Mouse (Mus musculus) CH12.LX (cell line): Measurements from ENCODE around the gene A730061H03Rik. TPM values are rescaled to one million over a fixed set of nuclear protein-coding genes. Genes with fewer than 3 reads are reported as not detected.

Source experiments
- DNase-seq: peaks from one replicate; pipeline ENCODE4 v3.0.0-alpha.2; 2013; ENCODE audit errors: extremely low read depth
- H3K27ac ChIP-seq: 2 replicates; pipeline ENCODE4 v1.5.1; 2012; ENCODE audit warnings: low read depth, mild to moderate bottlenecking, control low read depth, moderate library complexity; ENCODE audit not compliant: insufficient read depth
- H3K27me3 ChIP-seq: replicated peaks from 2 replicates; pipeline ENCODE3; 2012; ENCODE audit warnings: inconsistent platforms
- H3K36me3 ChIP-seq, 2 experiments: replicated peaks in 1 of 2; 2 replicates each; pipeline versions ENCODE3 to v1.6.1; 2012; ENCODE audit warnings: inconsistent platforms in 1 of 2, low read length in 1 of 2, mild to moderate bottlenecking in 1 of 2, mixed read lengths in 1 of 2, moderate library complexity in 1 of 2; ENCODE audit not compliant: control insufficient read depth in 1 of 2, insufficient read depth in 1 of 2
- H3K4me1 ChIP-seq, 2 experiments: 2 replicates each; pipeline ENCODE4 v1.6.1; 2012; ENCODE audit warnings: inconsistent platforms in 1 of 2, moderate library complexity in 1 of 2; ENCODE audit not compliant: insufficient read depth in 2 of 2, control insufficient read depth in 1 of 2
- H3K4me2 ChIP-seq: 2 replicates; pipeline ENCODE4 v1.6.1; 2012; ENCODE audit warnings: low read depth, mild to moderate bottlenecking, control low read depth; ENCODE audit not compliant: poor library complexity, insufficient read depth, severe bottlenecking
- H3K4me3 ChIP-seq, 3 experiments: fragments of 150-350 bp in 1 of 3; sonication (generic) in 1 of 3; replicated peaks in 1 of 3; 2 replicates each; pipeline versions ENCODE3 to v1.5.1; 2011 to 2012; ENCODE audit warnings: low read depth in 2 of 3, low read length in 2 of 3, mild to moderate bottlenecking in 2 of 3, moderate library complexity in 2 of 3, control low read depth in 1 of 3, improper control_type of control experiment in 1 of 3, inconsistent platforms in 1 of 3, mixed read lengths in 1 of 3; ENCODE audit not compliant: poor library complexity in 1 of 3
- H3K79me2 ChIP-seq: replicated peaks from 2 replicates; pipeline ENCODE4 v1.6.1; 2012; ENCODE audit warnings: mild to moderate bottlenecking, moderate library complexity; ENCODE audit not compliant: control insufficient read depth, poor library complexity, insufficient read depth, severe bottlenecking; ENCODE audit errors: extremely low read depth
- H3K9ac ChIP-seq: 2 replicates; pipeline ENCODE4 v1.6.1; 2012; ENCODE audit warnings: low read depth, mild to moderate bottlenecking, control low read depth, moderate library complexity; ENCODE audit not compliant: insufficient read depth
- H3K9me3 ChIP-seq: replicated peaks from 2 replicates; pipeline ENCODE3; 2012; ENCODE audit warnings: low read length, inconsistent platforms, mixed read lengths
- BHLHE40 ChIP-seq: IDR thresholded peaks from 2 replicates; pipeline ENCODE4 v1.6.1; 2011; ENCODE audit warnings: mild to moderate bottlenecking, low read depth, low read length, improper control_type of control experiment
- CHD1 ChIP-seq: IDR thresholded peaks from 2 replicates; pipeline ENCODE4 v1.6.1; 2012; ENCODE audit warnings: low read depth, low read length, improper control_type of control experiment, inconsistent platforms
- CHD2 ChIP-seq: IDR thresholded peaks from 2 replicates; pipeline ENCODE4 v1.6.1; 2011; ENCODE audit warnings: low read length, improper control_type of control experiment
- CTCF ChIP-seq, 2 experiments: IDR thresholded peaks in 1 of 2; conservative IDR thresholded peaks in 1 of 2; 2 replicates each; pipeline ENCODE4 v1.5.1; 2011 to 2012; ENCODE audit warnings: low read depth in 2 of 2, low read length in 2 of 2, improper control_type of control experiment in 1 of 2, inconsistent platforms in 1 of 2, mild to moderate bottlenecking in 1 of 2, moderate library complexity in 1 of 2
- E2F4 ChIP-seq: IDR thresholded peaks from 2 replicates; pipeline ENCODE4 v1.6.1; 2011; ENCODE audit warnings: low read depth, low read length, improper control_type of control experiment; ENCODE audit not compliant: insufficient replicate concordance
- ELF1 ChIP-seq: IDR thresholded peaks from 2 replicates; pipeline ENCODE4 v1.6.1; 2014; ENCODE audit warnings: low read depth, mild to moderate bottlenecking, inconsistent platforms, low read length, improper control_type of control experiment
- EP300 ChIP-seq: IDR thresholded peaks from 2 replicates; pipeline ENCODE4 v1.6.1; 2011; ENCODE audit warnings: low read length, improper control_type of control experiment
- ETS1 ChIP-seq: conservative IDR thresholded peaks from 2 replicates; pipeline ENCODE4 v1.6.1; 2012; ENCODE audit warnings: low read depth, mild to moderate bottlenecking, inconsistent platforms, low read length, improper control_type of control experiment, moderate library complexity
- HCFC1 ChIP-seq: IDR thresholded peaks from 2 replicates; pipeline ENCODE4 v1.6.1; 2012; ENCODE audit warnings: low read depth, mild to moderate bottlenecking, inconsistent platforms, low read length, improper control_type of control experiment
- IRF4 ChIP-seq: IDR thresholded peaks from 2 replicates; pipeline ENCODE4 v1.6.1; 2014; ENCODE audit warnings: low read depth, mild to moderate bottlenecking, inconsistent platforms, low read length, improper control_type of control experiment
- JUN ChIP-seq: IDR thresholded peaks from 2 replicates; pipeline ENCODE4 v1.6.1; 2011; ENCODE audit warnings: low read depth, mild to moderate bottlenecking, low read length, improper control_type of control experiment, moderate library complexity; ENCODE audit not compliant: insufficient read depth
- JUND ChIP-seq: conservative IDR thresholded peaks from 2 replicates; pipeline ENCODE4 v1.6.1; 2011; ENCODE audit warnings: low read depth, low read length, improper control_type of control experiment
- MAX ChIP-seq: IDR thresholded peaks from 2 replicates; pipeline ENCODE4 v1.6.1; 2011; ENCODE audit warnings: low read length, improper control_type of control experiment
- MAZ ChIP-seq: IDR thresholded peaks from 2 replicates; pipeline ENCODE4 v1.6.1; 2012; ENCODE audit warnings: low read depth, mild to moderate bottlenecking, inconsistent platforms, low read length, improper control_type of control experiment, moderate library complexity
- MEF2A ChIP-seq: IDR thresholded peaks from 2 replicates; pipeline ENCODE4 v1.6.1; 2014; ENCODE audit warnings: low read depth, mild to moderate bottlenecking, inconsistent platforms, low read length, improper control_type of control experiment, borderline replicate concordance
- MXI1 ChIP-seq: IDR thresholded peaks from 2 replicates; pipeline ENCODE4 v1.6.1; 2011; ENCODE audit warnings: mild to moderate bottlenecking, low read depth, low read length, improper control_type of control experiment
- POLR2A ChIP-seq: IDR thresholded peaks from 2 replicates; pipeline ENCODE4 v1.6.1; 2011; ENCODE audit warnings: low read depth, mild to moderate bottlenecking, improper control_type of control experiment, low read length
- POLR2AphosphoS2 ChIP-seq: IDR thresholded peaks from 2 replicates; pipeline ENCODE4 v1.6.1; 2011; ENCODE audit warnings: low read depth, low read length, improper control_type of control experiment
- RAD21 ChIP-seq: IDR thresholded peaks from 2 replicates; pipeline ENCODE4 v1.6.1; 2011; ENCODE audit warnings: low read depth, mild to moderate bottlenecking, low read length, improper control_type of control experiment, moderate library complexity
- TCF12 ChIP-seq: IDR thresholded peaks from 2 replicates; pipeline ENCODE4 v1.6.1; 2014; ENCODE audit warnings: low read depth, mild to moderate bottlenecking, inconsistent platforms, low read length, improper control_type of control experiment
- UBTF ChIP-seq: IDR thresholded peaks from 2 replicates; pipeline ENCODE4 v1.6.1; 2012; ENCODE audit warnings: low read depth, mild to moderate bottlenecking, inconsistent platforms, low read length, improper control_type of control experiment, moderate library complexity
- USF1 ChIP-seq: IDR thresholded peaks from 2 replicates; pipeline ENCODE4 v1.6.1; 2014; ENCODE audit warnings: low read depth, mild to moderate bottlenecking, inconsistent platforms, low read length, improper control_type of control experiment
- USF2 ChIP-seq: conservative IDR thresholded peaks from 2 replicates; pipeline ENCODE4 v1.6.1; 2011; ENCODE audit warnings: low read depth, low read length, improper control_type of control experiment
- ZMIZ1 ChIP-seq: IDR thresholded peaks from 2 replicates; pipeline ENCODE4 v1.6.1; 2012; ENCODE audit warnings: low read depth, mild to moderate bottlenecking, inconsistent platforms, low read length, improper control_type of control experiment
- dilution Hi-C: fragments of 300-500 bp; cut with MboI; formaldehyde crosslinking; loops from 2 replicates; pipeline ENCODE4 v1.14.3; 2020; ENCODE audit warnings: low sequenced_read_pairs; ENCODE audit not compliant: extremely low pct_unique_long_range_greater_than_20kb, extremely low pct_ligation_motif_present
- in situ Hi-C: fragments of 300-500 bp; cut with MboI; formaldehyde crosslinking; loops from 3 replicates; pipeline ENCODE4 v1.14.3; 2019; ENCODE audit warnings: low sequenced_read_pairs, low pct_ligation_motif_present, low pct_unique_long_range_greater_than_20kb, mixed read lengths
- polyA plus RNA-seq: library from polyadenylated mRNA; unstranded; fragments of >175 nt; gene quantifications from 2 replicates; pipeline ENCODE4 v1.2.1, GENCODE M21; 2012; ENCODE audit warnings: low read depth; ENCODE audit not compliant: insufficient read length
- total RNA-seq, 2 experiments: library from RNA; depleted of rRNA; stranded (reverse); fragments of 300-350 nt in 1 of 2; fragments of >200 nt in 1 of 2; gene quantifications; 2 replicates each; pipeline ENCODE4 v1.2.3; 2012 to 2014

A730061H03Rik gene
- total and polyA plus RNA-seq, 3 experiments: 0.34 to 0.93 TPM; not detected in 1

GRCm38 (mm10) chr14:55551347-55551746 is 8.9 kb downstream of the A730061H03Rik start:
- no peak for DNase-seq

GRCm38 (mm10) chr14:55550191-55550590 is 10.0 kb downstream of the A730061H03Rik start:
- H3K4me1 ChIP-seq: peaks cover 0 to 17% of the 10 kb centered on the region in 2 experiments; a peak in 2 of 4 replicates
- peaks cover 43 to 62% of the 10 kb centered on the region in 2 experiments for H3K36me3 ChIP-seq
- dilution Hi-C loops: no loop called here
- H3K4me2 ChIP-seq: no peak overlapping the region
- no peaks in the 10 kb centered on the region for H3K9me3 ChIP-seq
- no peak for DNase-seq
- no peaks in the 10 kb centered on the region for H3K79me2 ChIP-seq
- no peak overlapping the region for H3K4me3 ChIP-seq
- TF ChIP-seq POLR2A: no peak
- TF ChIP-seq HCFC1: no peak
- no peak for TF ChIP-seq TCF12
- TF ChIP-seq MAZ: no peak
- no peak for TF ChIP-seq MEF2A
- TF ChIP-seq ZMIZ1: no peak
- no peak for TF ChIP-seq CHD2
- TF ChIP-seq USF2: no peak
- TF ChIP-seq UBTF: no peak
- no peak for TF ChIP-seq E2F4
- no peak for TF ChIP-seq CHD1
- no peak for TF ChIP-seq RAD21
- no peak for TF ChIP-seq JUND
- no peak for TF ChIP-seq USF1
- no peak for TF ChIP-seq MAX
- H3K27me3 ChIP-seq: no peaks in the 10 kb centered on the region
- H3K27ac ChIP-seq: no peak overlapping the region
- in situ Hi-C loops: no loop called here
- H3K9ac ChIP-seq: no peak overlapping the region

More at GRCm38 (mm10) chr14:55551347-55551746, 8.9 kb downstream of the A730061H03Rik start:
- Histone ChIP-seq H3K9me3 (no peaks in the 10 kb centered on the region), H3K27ac (no peak overlapping the region)
- TF ChIP-seq CHD2 (no peak), CHD1 (no peak), ELF1 (no peak), POLR2AphosphoS2 (no peak), ZMIZ1 (no peak), MXI1 (no peak), EP300 (no peak), JUN (no peak), BHLHE40 (no peak), MEF2A (no peak), IRF4 (no peak), ETS1 (no peak), CTCF (conservative IDR thresholded peaks at IDR 0.05 in 1 of 2, IDR thresholded peaks at IDR 0.05 in 1 of 2; ENCODE audit: low read depth in 2 of 2, low read length in 2 of 2) (no peak)
- TF ChIP-seq, all 38 proteins: peak for 0
- peaks cover 32 to 50% of the 10 kb centered on the region in 2 experiments for H3K36me3 ChIP-seq
- in situ Hi-C loops: no loop called here
- dilution Hi-C loops: no loop called here
- no peak overlapping the region for H3K4me2 ChIP-seq
- no peak overlapping the region for H3K4me3 ChIP-seq
- no peaks in the 10 kb centered on the region for H3K79me2 ChIP-seq
- no peaks in the 10 kb centered on the region for H3K27me3 ChIP-seq
- peaks cover 0 to 7% of the 10 kb centered on the region in 2 experiments; a peak in 2 of 4 replicates for H3K4me1 ChIP-seq
- H3K9ac ChIP-seq: no peak overlapping the region
